Mouse (Mus musculus): ENCODE measurements around the gene Dnah12. TPM values are rescaled to one million over a fixed set of nuclear protein-coding genes. Genes with fewer than 3 reads are reported as not detected.

Dnah12 gene
- polyA plus RNA-seq, 1 experiment from 2014 or later = 0.01 TPM

DNA sequence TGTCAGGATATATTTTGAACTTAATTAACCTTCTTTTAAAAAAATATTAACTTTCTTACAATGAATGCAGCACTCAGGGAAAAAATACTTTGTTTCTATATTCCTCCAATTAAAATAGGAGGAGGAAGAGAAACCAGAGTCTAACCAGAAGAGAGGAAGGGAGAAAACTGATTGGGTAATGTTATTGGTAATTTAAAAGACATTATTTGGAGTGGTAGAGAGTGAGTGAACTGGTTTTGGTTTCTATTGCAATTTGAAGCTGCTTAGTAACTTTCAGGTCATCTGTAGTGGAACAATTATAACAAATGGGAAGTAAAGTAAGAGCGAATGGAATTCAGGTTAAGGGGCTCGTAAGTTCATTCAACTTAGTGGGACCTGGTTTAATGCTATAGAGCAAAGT is 120.8 kb downstream of the Dnah12 start:
- Histone ChIP-seq H3K9me3 (no peaks in the 10 kb centered on the region), H3K4me1 (no peaks in the 10 kb centered on the region), H3K4me2 (no peak overlapping the region), H3K9ac (no peak overlapping the region), H3K4me3 (no peak overlapping the region), H3K27ac (replicated peaks) (no peak overlapping the region), H3K36me3 (no peaks in the 10 kb centered on the region), H3K27me3 (replicated peaks) (no peaks in the 10 kb centered on the region)
- ATAC-seq (ENCODE audit: extremely low read depth, insufficient number of reproducible peaks, low FRiP score, low TSS enrichment) = no peak
- 86% methylated on average over 2 of the region's 2 CpGs for WGBS

DNA sequence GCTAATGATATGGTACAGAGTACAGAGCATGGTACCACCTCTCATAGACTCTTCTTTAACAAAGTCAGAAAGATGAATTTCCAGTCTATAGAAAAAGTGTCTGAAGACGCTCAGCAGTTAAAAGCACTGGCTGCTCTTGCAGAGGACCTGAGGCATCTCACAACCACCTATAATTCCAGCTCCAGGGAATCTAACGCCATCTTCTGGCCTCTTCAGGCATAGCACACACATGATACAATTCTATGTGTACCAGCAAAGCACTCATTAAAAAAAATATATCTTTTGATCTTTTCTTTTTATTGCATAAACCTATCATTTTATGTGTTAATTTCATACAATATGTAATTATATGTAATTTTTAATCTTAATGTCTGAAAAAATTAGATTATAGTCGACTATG is 121.8 kb downstream of the Dnah12 start:
- H3K4me3 ChIP-seq = no peak overlapping the region

DNA sequence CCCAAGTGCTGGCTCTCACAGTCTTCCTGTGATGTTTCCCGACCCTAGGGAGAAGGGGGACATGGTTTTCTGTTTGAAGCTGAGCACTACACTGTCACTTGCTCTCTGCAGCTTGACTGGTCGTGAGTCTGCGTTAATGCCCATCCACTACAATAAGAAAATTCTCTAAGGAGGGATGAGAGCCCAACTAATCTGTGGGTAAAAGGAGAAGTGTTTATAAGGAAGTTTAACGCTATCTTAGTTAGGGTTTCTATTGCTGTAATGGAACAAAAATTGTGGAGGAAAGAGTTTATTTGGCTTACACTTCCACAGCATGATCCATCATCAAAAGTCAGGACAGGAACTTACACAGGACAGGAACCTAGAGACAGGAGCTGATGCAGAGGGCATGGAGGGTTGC is 123.7 kb downstream of the Dnah12 start:
- 57% methylated on average over 4 of the region's 4 CpGs for WGBS
- Histone ChIP-seq H3K4me3 (no peak overlapping the region), H3K4me2 (no peak overlapping the region), H3K9ac (no peak overlapping the region), H3K9me3 (no peaks in the 10 kb centered on the region), H3K27me3 (replicated peaks) (no peaks in the 10 kb centered on the region), H3K27ac (replicated peaks) (no peak overlapping the region), H3K4me1 (no peaks in the 10 kb centered on the region), H3K36me3 (no peaks in the 10 kb centered on the region)
- ATAC-seq (ENCODE audit: extremely low read depth, insufficient number of reproducible peaks, low FRiP score, low TSS enrichment) = no peak

More for the DNA sequence above, 121.8 kb downstream of the Dnah12 start:
- Histone ChIP-seq H3K27ac (replicated peaks) (no peak overlapping the region), H3K36me3 (no peaks in the 10 kb centered on the region), H3K4me2 (no peak overlapping the region), H3K9ac (no peak overlapping the region), H3K4me1 (no peaks in the 10 kb centered on the region), H3K9me3 (no peaks in the 10 kb centered on the region), H3K27me3 (replicated peaks) (no peaks in the 10 kb centered on the region)
- no peak for ATAC-seq (ENCODE audit: extremely low read depth, insufficient number of reproducible peaks, low FRiP score, low TSS enrichment)
- 41% methylated on average over 3 of the region's 3 CpGs for WGBS

DNA sequence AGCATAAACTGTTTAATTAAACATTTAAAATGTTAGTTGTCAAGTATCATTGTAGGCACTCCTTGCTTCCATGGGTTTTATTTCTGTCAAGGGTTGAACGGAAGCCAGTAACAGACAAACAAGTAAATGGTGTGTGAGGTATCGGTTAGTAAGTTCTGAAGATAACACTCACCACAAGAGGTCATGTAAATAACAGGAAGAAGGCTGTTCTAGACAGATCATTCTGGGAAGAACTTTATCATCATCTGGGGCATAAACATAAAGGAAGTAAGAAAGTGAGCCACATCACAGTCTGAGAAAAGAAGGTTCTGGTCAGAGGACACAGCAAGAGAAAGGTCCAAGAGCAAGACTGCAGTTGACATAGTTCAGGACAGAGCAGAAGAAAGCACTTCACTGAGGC is 132.9 kb downstream of the Dnah12 start:
- ATAC-seq (ENCODE audit: extremely low read depth, insufficient number of reproducible peaks, low FRiP score, low TSS enrichment) = no peak

DNA sequence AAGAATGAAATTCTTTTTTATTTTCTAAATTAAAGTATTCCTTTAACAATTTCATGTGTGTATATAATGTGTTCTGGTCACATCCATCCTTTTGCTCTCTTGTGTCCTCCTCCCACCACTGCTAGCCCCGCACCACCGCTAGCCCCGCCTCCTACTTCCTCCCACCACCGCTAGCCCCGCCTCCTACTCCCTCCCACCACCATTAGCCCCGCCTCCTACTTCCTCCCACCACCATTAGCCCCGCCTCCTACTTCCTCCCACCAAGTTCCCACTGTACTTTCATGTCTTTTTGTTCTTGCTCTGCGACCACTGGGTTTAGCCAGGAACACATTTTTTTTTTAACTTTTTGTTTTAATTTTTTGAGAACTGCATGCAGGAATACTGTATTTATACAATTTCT is 160.0 kb downstream of the Dnah12 start:
- Histone ChIP-seq H3K4me3 (no peak overlapping the region), H3K9ac (no peak overlapping the region), H3K9me3 (no peaks in the 10 kb centered on the region), H3K27me3 (replicated peaks) (no peaks in the 10 kb centered on the region), H3K4me1 (no peaks in the 10 kb centered on the region), H3K4me2 (no peak overlapping the region), H3K27ac (replicated peaks) (no peak overlapping the region), H3K36me3 (no peaks in the 10 kb centered on the region)
- ATAC-seq (ENCODE audit: extremely low read depth, insufficient number of reproducible peaks, low FRiP score, low TSS enrichment) = no peak
- WGBS = 56% methylated on average over 8 of the region's 8 CpGs

More for the DNA sequence above, 132.9 kb downstream of the Dnah12 start:
- no peaks in the 10 kb centered on the region for H3K9me3 ChIP-seq
- H3K9ac ChIP-seq = no peak overlapping the region
- H3K36me3 ChIP-seq = no peaks in the 10 kb centered on the region
- no peaks in the 10 kb centered on the region for H3K27me3 ChIP-seq (replicated peaks)
- no peak overlapping the region for H3K27ac ChIP-seq (replicated peaks)
- no peak overlapping the region for H3K4me2 ChIP-seq
- H3K4me3 ChIP-seq = no peak overlapping the region
- WGBS = 50% methylated on average over 2 of the region's 2 CpGs
- no peaks in the 10 kb centered on the region for H3K4me1 ChIP-seq

DNA sequence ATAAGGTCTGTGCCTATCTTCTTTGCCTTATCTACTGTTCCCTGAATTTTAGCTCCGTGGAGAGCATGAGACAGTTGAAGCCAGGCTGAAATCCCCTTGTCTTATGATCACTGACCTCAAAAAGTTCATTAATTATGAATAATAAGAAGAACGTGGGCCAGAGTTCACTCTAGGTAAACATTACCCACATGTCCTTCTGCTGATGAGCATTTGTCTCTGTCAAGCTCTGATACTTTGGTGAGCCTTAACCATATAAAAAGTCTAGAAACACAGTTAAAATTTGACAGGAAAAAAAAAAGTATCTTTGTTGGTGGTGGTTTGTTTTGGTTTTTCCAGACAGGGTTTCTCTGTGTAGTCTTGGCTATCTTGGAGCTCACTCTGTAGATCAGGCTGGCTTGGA is 161.0 kb downstream of the Dnah12 start:
- no peak overlapping the region for H3K9ac ChIP-seq
- H3K27me3 ChIP-seq (replicated peaks) = no peaks in the 10 kb centered on the region
- H3K4me1 ChIP-seq = no peaks in the 10 kb centered on the region
- no peak for ATAC-seq (ENCODE audit: extremely low read depth, insufficient number of reproducible peaks, low FRiP score, low TSS enrichment)
- H3K4me3 ChIP-seq = no peak overlapping the region
- H3K4me2 ChIP-seq = no peak overlapping the region
- H3K27ac ChIP-seq (replicated peaks) = no peak overlapping the region
- 55% methylated on average over 2 of the region's 2 CpGs for WGBS
- H3K36me3 ChIP-seq = no peaks in the 10 kb centered on the region
- H3K9me3 ChIP-seq = no peaks in the 10 kb centered on the region

DNA sequence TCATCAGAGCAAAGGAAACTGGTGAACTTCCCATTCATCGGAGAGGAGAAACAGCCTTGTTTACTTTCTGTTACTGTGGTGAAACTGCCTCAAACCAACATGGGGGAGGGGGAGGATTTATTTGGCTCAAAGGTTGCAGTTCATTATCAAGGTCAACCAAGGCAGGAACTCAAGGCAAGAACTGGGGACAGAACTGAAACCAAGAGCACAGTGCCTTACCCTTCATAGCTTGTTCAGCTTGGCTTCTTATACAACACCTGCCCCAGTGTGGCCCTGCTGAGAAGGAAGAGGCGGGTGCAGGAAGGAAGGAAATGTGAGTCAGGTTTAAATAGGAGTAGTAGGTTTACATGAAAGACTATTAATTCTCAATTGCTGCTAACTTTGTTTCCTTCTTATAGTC is 165.3 kb downstream of the Dnah12 start:
- Histone ChIP-seq H3K4me1 (no peaks in the 10 kb centered on the region), H3K4me3 (no peak overlapping the region), H3K36me3 (no peaks in the 10 kb centered on the region), H3K9ac (no peak overlapping the region), H3K9me3 (no peaks in the 10 kb centered on the region), H3K4me2 (no peak overlapping the region), H3K27me3 (replicated peaks) (no peaks in the 10 kb centered on the region), H3K27ac (replicated peaks) (no peak overlapping the region)
- ATAC-seq (ENCODE audit: extremely low read depth, insufficient number of reproducible peaks, low FRiP score, low TSS enrichment) = no peak
- 53% methylated on average over 2 of the region's 2 CpGs for WGBS

DNA sequence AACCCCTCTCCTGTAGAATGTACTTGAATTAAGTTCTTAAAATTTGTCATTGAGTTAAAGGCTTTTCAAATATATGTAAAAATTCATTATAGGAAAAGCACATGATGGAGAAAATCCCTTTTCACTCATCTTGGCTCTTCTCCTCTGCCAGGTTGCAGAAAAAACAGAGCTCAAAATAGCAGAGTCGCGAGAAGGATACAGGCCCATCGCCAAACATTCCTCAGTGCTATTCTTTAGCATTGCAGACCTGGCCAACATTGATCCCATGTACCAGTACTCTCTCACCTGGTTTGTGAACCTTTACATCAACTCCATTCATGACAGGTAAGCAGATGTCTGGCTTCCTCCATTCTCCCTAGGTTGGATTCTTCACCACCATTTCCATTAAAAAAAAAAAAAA is 165.9 kb downstream of the Dnah12 start:
- ATAC-seq (ENCODE audit: extremely low read depth, insufficient number of reproducible peaks, low FRiP score, low TSS enrichment) = no peak
- Histone ChIP-seq H3K4me1 (no peaks in the 10 kb centered on the region), H3K4me2 (no peak overlapping the region), H3K9ac (no peak overlapping the region), H3K27ac (replicated peaks) (no peak overlapping the region), H3K4me3 (no peak overlapping the region), H3K27me3 (replicated peaks) (no peaks in the 10 kb centered on the region), H3K36me3 (no peaks in the 10 kb centered on the region), H3K9me3 (no peaks in the 10 kb centered on the region)
- WGBS = 69% methylated on average over 3 of the region's 3 CpGs

DNA sequence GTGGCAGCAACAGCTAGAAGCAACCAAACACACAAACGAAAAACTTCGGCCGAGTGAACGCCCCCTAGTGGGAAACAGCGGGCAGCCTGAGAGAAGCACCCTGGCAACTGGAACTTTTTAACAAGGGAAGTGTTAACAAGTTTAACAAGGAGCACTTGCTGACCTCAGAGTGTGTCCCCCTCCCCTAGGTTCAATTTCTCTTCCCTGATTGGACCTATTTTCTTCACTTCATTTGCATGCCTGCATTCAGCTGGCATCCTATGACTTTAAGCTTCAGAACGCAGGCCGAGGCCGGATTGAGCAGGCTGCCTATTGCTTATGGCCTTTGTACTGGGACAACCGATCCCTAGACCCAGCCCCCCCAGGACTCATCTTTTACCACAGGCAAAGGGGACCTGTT is 174.3 kb downstream of the Dnah12 start:
- Histone ChIP-seq H3K9me3 (no peaks in the 10 kb centered on the region), H3K4me2 (no peak overlapping the region), H3K9ac (no peak overlapping the region), H3K27me3 (replicated peaks) (no peaks in the 10 kb centered on the region), H3K36me3 (no peaks in the 10 kb centered on the region), H3K4me1 (no peaks in the 10 kb centered on the region), H3K4me3 (no peak overlapping the region), H3K27ac (replicated peaks) (no peak overlapping the region)
- WGBS = 62% methylated on average over 9 of the region's 9 CpGs
- no peak for ATAC-seq (ENCODE audit: extremely low read depth, insufficient number of reproducible peaks, low FRiP score, low TSS enrichment)

DNA sequence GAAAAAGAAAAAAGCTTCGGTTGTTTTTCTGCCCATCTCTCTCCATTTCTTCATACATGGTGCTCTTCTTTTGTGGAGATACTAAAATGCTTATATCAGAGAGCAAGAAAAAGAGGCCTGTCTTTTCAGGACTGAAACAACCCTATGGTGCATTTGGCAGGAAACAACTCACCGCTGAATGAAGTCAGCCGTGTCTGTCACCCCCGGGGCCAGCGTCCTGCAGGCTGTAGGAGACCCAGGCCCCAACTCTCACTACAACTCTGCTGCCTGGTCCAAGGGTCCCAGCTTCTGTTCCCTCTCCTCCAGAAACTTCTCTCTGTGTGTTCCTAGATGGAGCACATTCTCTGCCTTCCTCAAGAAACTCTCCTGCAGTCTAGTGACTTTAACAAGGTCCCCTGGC is 175.2 kb downstream of the Dnah12 start:
- 69% methylated on average over 5 of the region's 5 CpGs for WGBS
- H3K4me2 ChIP-seq = no peak overlapping the region
- ATAC-seq (ENCODE audit: extremely low read depth, insufficient number of reproducible peaks, low FRiP score, low TSS enrichment) = no peak

DNA sequence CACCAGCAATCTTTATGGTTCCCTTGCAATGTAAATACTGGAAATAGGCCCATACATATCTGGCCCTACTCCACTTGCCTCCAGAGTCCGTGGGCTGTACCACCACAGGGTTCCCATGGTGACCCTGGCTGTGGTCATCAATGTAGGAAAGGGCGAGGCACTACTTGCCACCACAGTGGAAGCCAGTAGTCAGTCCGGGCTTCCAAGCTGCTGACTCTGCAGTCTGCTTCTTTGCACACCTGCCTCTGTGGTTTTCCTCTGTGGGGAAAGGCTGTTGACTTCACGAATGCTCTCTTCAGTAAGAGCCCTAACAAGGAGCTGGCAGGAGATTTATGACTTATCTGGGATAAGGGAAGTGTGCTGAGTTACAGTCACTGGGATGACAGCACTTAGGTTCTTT is 185.7 kb downstream of the Dnah12 start:
- H3K36me3 ChIP-seq = no peaks in the 10 kb centered on the region
- H3K4me2 ChIP-seq = no peak overlapping the region
- no peak overlapping the region for H3K9ac ChIP-seq
- H3K27ac ChIP-seq (replicated peaks) = no peak overlapping the region
- ATAC-seq (ENCODE audit: extremely low read depth, insufficient number of reproducible peaks, low FRiP score, low TSS enrichment) = no peak
- no peaks in the 10 kb centered on the region for H3K27me3 ChIP-seq (replicated peaks)
- no peaks in the 10 kb centered on the region for H3K4me1 ChIP-seq
- no peak overlapping the region for H3K4me3 ChIP-seq
- no peaks in the 10 kb centered on the region for H3K9me3 ChIP-seq
- WGBS = 71% methylated on average over 4 of the region's 4 CpGs

More for the DNA sequence above, 175.2 kb downstream of the Dnah12 start:
- H3K4me1 ChIP-seq = no peaks in the 10 kb centered on the region
- H3K9me3 ChIP-seq = no peaks in the 10 kb centered on the region
- no peak overlapping the region for H3K4me3 ChIP-seq
- no peaks in the 10 kb centered on the region for H3K27me3 ChIP-seq (replicated peaks)
- no peaks in the 10 kb centered on the region for H3K36me3 ChIP-seq
- no peak overlapping the region for H3K9ac ChIP-seq
- H3K27ac ChIP-seq (replicated peaks) = no peak overlapping the region

DNA sequence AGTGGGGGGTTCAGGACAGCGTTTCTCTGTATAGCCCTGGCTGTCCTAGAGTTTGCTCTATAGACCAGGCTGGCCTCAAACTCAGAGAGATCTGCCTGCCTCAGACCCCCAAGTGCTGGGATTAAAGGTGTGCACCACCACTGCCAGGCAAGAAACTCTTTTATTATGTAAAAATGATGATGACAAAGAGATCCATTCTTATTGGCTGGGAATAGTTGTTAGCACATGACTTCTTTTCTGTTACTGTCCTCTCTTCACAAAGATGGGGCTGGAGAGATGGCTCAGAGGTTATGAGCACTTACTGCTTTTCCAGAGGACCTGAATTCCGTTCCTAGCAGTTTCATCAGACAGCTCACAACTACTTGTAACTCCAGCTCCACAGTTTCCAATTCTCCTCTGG is 186.9 kb downstream of the Dnah12 start:
- Histone ChIP-seq H3K27ac (replicated peaks) (no peak overlapping the region), H3K4me1 (no peaks in the 10 kb centered on the region), H3K9me3 (no peaks in the 10 kb centered on the region), H3K9ac (no peak overlapping the region), H3K27me3 (replicated peaks) (no peaks in the 10 kb centered on the region), H3K4me3 (no peak overlapping the region), H3K36me3 (no peaks in the 10 kb centered on the region), H3K4me2 (no peak overlapping the region)
- ATAC-seq (ENCODE audit: extremely low read depth, insufficient number of reproducible peaks, low FRiP score, low TSS enrichment) = no peak
- 78% methylated on average over 2 of the region's 2 CpGs for WGBS

DNA sequence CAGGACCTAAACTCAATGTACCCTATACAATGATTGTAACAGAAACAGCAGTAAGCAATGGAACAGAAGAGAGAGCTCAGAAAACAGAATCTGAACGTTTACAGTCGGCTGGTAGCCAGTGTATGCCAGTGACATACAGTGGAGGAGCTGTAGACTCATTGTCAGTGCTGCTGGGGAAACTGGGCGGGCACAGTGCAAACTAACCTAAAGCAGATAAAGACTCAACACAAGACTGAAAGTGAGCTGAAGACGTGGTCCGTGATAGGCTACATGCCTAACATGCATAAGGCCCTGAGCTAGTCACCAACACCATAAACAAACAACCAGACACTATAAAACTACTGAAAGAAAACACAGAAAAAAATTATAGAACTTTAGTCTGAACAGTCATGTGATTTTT is 188.6 kb downstream of the Dnah12 start:
- no peak overlapping the region for H3K27ac ChIP-seq (replicated peaks)
- WGBS = 64% methylated on average over 5 of the region's 5 CpGs
- H3K9me3 ChIP-seq = no peaks in the 10 kb centered on the region
- H3K4me1 ChIP-seq = no peaks in the 10 kb centered on the region
- H3K27me3 ChIP-seq (replicated peaks) = no peaks in the 10 kb centered on the region
- H3K36me3 ChIP-seq = no peaks in the 10 kb centered on the region
- ATAC-seq (ENCODE audit: extremely low read depth, insufficient number of reproducible peaks, low FRiP score, low TSS enrichment) = no peak
- no peak overlapping the region for H3K4me3 ChIP-seq
- H3K9ac ChIP-seq = no peak overlapping the region
- H3K4me2 ChIP-seq = no peak overlapping the region
